Mouse (Mus musculus): ENCODE measurements around the gene Crmp1. TPM values are rescaled to one million over a fixed set of nuclear protein-coding genes. Genes with fewer than 3 reads are reported as not detected.

Gene Crmp1
- total RNA-seq, 4 experiments from 2014 or later = 202 to 212 (median 207) TPM

DNA sequence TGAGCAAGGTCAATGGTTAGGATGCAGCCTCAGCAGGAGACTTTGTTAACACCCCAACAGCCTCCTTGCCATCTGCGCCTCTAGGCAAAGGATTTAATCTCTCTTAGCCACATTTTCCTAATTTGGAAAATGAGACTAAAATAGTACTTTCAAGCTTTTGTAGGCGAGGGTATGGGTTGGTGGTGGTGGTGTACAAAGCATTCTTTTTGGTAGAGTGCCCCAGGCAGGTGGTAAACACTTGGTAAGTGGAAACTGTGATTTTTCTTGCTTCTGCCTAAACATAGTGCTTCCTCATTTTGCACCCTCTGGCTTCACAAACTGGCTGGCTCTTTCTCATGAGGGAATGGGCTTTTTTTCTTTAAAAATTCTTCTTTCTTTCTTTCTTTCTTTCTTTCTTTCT is 3.1 kb upstream of the Crmp1 start:
- no peak for DNase-seq (ENCODE audit: low spot score in 2 of 2)

DNA sequence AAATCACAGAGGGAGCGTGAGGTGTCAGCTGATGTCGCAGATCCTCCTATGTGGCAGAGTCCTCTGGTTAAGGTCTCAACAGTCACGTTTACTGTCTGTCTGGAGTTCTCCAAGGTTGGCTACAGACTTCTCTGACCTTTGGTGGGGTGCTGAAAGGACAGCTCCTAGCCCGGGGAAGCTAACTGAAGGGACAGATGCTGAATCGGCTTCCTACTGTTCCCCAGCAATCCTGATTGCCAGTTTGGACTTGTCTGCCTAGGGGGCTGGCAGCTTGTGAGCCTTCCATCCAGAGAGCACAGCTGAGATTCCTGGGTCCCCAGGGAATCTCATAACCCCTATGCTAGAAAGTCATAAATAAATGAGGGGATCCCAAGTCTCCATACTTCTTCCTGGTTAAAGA is 1.2 kb upstream of the Crmp1 start:
- DNase-seq (ENCODE audit: low spot score in 2 of 2) = no peak

DNA sequence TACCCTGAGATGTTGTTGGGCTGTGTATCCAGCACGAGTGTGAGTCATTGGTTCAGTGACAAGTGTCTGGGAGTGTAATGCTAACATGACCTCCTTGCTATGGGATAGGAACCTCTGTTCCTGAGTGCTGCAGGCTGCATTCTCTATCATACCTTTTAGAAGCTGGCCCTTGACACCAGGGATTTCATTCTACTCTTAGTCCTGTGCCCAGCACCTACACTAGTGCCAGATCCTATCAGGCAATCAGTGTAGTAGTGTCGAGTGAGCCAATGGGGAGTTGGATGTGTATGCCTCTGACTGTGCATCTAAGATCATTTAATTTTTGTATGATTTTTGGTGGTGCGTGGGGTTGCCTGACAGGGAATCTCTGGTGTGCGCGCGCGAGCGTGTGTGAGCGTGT is 516 bp upstream of the Crmp1 start:
- no peak for DNase-seq (ENCODE audit: low spot score in 2 of 2)

DNA sequence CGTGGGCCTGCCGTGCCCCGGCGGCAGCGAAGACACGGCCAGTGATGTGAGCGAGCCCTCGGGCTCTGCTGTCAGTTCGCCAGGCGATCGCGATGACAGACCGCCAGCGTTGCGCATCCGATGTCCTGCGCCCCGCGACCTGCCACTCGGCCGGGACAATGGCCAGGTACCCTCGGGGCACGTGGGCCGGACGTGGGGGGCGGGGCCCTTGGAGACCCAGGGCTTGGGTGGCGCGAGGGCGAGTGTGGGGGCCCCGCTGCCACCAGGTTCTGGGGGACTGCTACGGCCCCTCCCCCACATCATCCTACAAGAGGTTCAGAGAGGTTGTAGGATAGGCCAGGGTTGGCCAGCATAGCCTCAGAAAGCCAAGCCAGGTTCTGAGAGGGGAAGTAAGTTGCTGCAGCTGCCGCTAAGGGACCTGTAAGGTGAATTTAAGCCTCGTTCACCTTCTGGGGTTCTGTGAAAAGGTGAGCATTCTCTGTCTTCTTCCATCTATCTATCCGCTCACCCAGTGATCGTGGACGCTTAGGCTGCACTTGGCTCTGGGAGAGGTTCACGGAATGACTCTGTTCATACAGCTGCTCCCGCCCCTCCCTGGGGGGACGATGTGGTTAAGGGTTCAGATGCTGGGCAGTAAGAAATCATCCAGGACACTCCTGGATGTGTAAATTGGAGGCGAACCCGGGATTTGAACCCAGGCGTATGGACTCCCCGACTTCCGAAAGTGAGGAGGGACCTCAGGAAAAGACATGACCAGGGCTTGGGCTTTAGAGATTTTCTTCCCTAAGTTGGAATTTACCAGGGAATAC is 824 bp downstream of the Crmp1 start:
- no peak for DNase-seq (ENCODE audit: low spot score in 2 of 2)

DNA sequence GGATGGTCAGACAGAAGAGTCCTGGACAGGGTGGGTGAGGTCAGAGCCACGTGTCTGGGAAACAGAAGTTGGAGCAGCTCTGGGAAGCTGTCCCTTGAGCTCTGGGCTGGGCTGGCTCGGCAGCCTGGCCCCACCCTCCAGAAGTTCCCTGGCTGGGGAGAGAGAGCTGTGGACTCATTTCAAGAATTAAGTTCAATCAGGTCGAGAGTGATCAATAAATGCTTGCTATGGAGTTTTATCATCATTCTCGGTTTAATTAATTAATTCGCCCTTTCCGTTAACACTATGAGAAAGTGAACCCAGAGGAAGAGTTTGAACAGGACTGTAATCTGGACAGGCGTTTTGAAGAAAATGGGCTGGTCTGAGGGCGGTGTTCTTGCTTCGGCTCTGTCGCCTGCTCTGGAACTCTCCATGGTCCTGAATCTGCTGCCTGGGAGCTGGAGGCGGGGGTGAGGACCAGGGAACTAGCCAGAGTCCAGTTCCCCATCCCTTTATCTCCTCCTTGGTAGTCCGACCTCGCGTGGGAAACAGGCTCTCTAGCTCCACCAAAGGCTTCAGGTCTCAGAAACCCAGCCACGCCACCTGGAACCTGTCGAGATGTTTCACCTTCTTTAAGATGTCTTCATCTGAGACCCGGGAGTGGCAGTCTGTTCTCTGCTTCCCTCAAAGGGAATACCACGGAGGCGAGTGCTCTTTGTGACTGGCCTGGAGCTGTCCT is 1.6 kb downstream of the Crmp1 start:
- no peak for DNase-seq (ENCODE audit: low spot score in 2 of 2)

DNA sequence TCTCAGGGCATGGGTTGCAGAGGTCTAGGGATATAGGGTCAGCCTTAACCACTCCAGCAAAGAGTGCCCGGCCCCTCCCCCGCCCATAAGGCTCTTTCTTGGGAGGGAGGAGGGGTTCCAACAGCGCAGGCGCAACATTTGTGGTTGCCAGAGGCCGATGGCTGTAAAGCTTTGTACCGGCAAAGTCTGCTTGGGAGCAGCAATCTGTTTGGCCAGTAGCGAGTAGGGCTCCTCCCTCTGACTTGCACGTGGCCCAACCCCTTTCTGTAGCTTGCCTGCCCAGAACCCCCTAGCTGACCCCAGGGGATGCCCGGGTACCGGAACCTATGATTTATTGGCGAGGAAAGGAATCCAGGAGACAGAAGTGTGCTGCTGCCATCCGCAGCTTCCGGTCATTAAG is 2.4 kb downstream of the Crmp1 start:
- peak; percentile 71 for DNase-seq (ENCODE audit: low spot score in 2 of 2)

DNA sequence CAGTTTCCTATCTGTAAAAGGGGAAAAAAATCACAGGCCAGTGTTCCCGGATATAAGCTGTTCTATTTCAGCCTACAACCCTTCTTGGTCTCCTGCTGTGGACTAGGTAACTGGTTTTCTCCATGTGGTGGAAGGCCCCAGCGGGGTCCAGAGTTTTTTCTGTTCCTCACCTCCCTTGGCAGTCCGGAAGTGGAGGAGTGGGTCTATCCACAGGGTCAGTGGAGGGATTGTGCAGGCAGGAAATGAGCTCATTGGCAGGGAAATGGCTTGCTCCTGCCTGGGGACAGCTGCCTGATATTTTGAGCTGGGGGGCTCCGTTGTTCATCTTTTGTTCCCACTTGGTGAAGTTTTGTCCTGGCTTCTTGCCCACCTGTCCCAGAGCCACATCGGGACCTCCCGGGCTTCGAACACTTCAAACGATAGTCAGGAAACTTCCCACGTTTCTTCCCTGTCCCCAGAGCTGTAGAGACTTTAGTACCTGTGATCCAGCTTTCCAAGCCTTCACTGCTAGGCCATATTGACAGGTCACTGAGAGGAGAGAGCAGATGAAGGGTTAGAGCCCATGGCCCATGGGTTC is 3.0 kb downstream of the Crmp1 start:
- DNase-seq (ENCODE audit: low spot score in 2 of 2) = no peak

DNA sequence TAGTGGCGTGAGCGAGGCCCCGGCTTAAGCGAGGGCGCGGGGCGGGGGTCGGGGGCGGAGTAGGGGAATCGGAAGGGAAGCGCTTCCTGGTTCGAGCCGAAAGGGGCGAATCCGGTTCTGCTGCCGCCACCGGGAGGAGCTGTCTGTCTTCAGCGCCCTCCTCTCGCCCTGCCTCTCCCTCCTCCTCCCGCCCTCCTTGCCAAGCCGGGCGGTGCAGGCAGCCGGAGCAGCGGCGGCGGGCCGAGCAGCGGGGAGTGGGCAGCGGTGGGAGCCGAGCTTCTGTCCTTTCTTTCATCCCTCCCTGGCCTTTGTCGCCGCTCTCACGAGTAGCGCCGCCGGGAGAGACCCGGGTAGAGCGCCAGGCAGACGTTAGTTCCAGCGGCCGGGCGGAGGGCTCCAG is 3.9 kb downstream of the Crmp1 start:
- peak in 1 of 2 experiments; percentile 70 for DNase-seq (ENCODE audit: low spot score in 2 of 2)

DNA sequence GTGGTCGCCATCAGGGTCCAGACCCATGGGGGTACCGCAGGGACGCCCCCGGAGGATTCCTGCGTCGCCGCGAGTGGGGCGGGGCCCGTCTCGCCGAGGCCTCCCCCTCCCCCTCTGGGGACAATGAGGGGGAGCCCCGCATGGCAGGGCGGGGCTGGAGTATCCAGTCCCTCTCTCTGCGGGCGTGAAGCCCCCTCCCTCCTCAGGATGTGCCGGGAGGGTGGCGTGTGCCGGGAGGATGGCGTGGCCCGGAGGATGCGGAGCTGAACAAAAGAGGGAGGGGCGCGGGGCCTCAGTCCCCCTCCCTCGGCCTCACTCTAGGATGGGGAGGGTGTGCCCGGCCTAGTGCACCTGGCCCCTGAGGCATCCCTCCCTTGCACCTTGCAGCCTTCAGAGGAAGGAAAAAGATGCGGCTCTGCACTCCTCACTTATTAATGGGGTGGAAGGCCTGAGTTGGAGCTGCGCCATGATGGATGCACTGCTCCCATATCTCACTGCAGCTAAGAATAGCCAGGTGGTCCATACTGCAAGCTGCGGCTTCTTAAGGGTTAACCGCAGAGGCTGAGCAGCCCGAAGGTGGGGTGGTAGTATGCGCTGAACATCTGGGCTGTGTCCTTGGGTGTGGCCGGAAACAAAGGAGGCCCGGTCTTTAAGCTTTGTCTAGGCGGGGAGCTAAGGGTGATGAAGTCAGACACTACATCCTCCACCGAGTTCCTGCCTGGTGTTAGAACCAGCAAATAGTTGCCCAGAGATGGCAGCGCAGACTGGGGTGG is 4.6 kb downstream of the Crmp1 start:
- DNase-seq (ENCODE audit: low spot score in 2 of 2) = no peak

DNA sequence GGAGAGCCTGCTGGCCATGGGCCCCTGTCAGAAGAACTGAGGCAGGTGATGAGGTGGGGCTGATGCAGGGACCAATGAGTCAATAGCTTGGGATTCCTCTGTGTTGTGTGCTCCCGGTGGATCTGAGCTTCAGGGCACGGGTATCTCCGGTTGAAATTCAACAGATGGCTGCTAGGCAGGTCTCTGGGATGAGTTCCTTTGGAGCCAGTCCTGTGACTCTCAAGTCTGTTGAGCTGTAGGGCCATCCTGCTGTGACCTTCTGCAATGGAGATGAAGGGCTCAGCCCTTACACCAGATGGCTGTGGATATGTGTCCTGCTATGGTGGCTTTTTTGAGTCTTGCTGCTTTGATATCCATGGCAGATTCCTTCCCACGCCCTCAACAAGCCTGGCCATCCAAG is 5.7 kb downstream of the Crmp1 start:
- DNase-seq (ENCODE audit: low spot score in 2 of 2) = no peak

DNA sequence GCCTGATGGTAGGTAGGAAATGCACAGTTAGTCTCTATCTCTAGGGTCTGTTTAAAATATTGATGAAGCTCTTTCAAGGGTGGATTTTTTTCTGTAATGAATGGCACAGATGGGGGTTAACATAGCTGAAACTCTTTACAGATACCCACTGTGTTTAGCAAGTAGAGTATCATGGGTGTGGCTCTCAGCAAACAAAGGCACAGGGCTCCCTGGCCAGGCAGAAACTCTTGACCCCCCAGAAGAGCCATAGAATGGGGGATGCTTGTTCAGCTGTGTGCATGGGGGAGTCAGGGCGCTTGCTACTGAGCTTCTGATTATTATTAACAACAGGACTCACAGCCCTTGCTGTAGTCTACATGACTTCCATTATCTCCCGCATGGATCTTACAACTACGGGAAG is 7.1 kb downstream of the Crmp1 start:
- DNase-seq (ENCODE audit: low spot score in 2 of 2) = no peak

DNA sequence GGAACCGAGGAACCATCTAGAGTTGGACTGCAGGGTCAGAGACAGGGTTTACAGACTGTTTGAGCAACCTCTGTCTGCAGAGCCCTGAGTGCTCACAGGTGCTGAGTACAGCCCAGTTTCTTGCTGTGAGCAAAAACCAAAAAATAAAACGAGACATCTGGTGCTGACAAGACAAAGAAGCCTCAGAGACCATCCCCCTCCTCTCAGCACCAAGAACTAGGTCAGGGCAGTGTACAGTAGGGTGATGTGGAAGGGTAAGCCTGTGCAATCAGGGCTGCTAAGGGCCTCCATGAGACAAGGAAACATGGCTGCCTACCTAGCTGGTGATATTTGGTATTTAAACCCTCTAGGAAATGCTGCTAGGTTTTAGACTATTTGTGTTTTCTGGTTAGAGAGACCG is 9.9 kb downstream of the Crmp1 start:
- DNase-seq (ENCODE audit: low spot score in 2 of 2) = no peak

DNA sequence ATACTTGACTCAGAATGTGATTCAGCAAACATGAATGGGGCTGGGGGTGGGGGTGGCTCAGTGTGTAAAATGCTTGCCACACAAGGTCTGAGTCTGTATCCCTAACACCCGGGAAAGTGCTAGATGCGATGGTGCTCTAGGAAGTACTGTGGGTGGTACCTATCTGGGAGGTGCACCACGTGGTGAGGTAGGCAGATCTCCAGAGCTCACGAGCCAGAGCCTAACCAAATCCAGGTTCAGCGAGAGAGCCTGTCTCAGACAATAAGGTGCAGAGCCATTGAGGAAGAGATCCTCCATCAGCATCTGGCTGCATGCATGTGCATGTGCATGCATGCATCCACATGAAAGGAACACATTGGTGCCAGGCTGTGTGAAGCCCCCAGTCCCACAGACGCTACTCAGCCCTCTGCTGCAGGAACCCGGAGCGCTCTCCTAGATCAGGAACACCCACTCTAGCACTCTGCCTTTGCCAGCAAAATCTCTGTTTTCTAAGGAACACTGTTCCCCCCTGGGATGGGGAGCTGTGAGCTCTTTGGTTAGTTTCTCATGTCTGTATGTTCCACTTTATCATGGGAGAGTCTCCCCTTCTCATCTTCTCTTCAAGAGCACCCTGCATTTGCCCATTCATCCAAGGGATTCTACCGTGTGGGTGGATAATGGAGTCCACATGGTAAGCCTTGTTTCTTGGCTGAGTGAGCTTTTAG is 10.5 kb downstream of the Crmp1 start:
- no peak for DNase-seq (ENCODE audit: low spot score in 2 of 2)

DNA sequence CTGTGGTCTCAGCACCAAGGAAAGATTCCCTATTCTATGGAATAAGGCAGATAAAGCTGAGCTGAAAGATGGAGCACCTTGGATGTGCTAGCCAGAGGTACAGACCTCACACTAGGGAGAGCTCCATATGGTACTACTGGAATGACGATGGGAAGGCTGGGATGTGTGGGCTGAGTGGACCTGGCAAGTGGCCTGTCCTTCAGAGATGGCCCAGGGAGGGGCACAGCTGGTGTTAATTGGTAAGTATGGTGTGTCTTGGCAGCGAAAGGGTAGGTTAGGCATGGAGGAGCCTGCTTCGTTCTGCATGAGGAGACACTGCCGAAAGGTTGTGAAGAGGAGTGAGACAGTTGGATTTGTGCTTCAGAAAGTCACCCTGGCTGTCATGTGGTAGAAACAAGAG is 12.8 kb downstream of the Crmp1 start:
- no peak for DNase-seq (ENCODE audit: low spot score in 2 of 2)

DNA sequence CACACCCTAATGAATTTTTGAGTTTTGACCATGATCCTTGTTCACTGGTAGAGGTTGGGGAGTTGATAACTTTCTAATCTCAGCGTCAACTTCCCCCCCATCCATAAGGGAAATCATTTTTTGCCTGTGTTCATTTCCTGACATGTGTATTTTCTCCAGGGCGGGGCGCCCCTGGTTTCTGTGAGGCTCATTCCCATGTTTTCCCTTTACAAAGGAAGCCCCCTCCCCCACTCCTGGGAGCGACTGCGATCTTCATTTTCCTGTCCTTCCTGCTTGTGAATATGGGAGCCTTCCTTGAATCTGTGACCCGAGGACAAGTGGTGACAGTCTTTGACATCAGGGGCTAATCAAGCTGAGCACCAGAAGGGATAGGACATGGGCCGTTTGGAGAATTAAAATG is 15.1 kb downstream of the Crmp1 start:
- no peak for DNase-seq (ENCODE audit: low spot score in 2 of 2)

DNA sequence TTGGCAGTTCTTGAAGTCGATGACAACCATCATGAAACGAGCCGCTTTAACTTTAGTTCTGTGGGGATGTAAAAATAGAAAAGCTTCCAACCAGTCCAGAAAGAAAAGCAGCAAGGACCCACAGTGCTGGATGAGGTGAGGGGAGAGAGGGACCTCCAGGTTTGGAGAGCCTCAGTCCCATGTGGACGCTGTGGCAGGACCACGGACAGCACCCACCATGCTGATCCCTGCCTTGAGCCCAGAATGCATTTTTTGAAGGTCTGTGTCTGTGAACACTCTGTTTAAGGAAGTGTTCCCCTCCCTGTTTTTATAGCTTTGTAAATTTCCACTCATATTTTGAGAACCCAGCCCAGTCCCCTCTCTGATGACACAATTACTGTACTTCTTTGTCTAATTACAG is 15.5 kb downstream of the Crmp1 start:
- no peak for DNase-seq (ENCODE audit: low spot score in 2 of 2)

DNA sequence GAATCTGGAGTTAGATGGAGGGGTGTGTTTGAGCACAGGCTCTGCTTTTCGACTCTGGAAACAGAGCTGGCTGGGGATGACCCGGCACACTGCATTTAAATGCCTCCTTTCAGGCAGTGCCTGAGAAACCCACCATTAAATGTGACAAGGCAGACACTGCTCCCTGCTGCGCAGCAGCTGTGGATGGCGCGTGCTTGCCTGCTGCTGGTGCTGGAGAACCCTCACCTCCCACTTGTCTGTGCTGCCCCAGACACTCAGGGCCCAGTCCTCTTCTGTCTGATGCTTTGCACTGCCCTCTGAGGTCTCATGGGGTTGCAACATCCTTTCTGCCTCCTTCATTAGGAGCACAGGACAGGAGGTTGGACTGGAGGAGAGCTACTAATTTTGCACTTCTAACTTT is 20.0 kb downstream of the Crmp1 start:
- no peak for DNase-seq (ENCODE audit: low spot score in 2 of 2)

DNA sequence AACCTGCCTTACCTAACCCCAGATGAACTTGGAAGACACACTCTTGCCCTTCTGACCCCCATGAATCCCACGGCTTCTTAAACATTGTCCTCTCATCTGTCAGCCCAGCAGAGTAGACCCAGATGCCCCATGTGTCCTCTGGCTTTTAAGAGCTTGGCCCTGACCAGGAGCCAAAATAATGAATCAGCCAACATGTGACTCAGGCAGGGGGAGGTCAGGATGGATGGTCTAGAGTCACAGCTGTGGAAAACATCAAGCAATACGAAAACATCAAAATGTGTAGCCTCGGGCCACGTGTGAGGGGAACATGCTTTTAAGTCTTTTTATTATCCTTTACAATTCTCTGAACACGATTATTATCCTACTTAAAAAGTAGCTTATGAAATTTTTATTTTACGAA is 22.1 kb downstream of the Crmp1 start:
- no peak for DNase-seq (ENCODE audit: low spot score in 2 of 2)

DNA sequence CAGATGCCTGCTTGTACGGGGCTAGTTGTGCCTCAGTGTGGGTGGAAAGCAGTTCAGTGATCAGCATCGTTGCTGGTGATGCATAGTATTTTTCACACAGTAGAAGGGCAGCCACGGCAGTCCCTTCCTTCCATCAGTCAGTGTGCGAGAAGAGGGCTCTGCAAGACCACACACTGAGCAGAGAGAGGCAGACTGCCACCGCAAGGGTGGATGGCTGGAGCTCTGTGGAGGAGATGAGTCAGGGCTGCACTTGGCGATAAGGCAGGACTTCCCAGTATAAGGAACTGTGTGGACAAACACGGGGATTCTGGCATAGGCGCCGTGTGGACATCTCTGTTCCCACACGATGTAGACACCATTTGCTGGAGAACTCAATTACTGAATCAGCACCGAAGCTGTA is 39.3 kb downstream of the Crmp1 start:
- no peak for DNase-seq (ENCODE audit: low spot score in 2 of 2)

DNA sequence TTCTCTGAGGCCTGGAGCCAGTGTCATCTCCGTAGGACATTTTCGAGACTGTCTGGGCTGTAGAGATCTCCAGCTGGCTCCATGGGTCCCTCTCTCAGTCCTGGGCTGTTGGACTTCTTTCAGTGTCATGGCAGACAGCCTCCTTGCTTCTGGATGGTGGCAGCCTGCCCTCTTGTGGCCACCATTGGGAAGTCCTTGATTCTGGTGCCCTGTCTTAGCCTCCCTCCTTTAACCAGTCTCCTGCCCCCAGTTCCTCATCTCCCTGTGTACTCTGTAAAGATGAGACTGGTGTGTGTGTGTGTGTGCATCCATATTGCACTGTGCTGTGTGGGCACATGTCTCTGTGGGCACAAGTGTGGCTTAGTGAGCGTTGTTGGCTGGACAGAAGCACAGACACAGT is 46.6 kb downstream of the Crmp1 start:
- peak in 1 of 2 experiments; percentile 65 for DNase-seq (ENCODE audit: low spot score in 2 of 2)

DNA sequence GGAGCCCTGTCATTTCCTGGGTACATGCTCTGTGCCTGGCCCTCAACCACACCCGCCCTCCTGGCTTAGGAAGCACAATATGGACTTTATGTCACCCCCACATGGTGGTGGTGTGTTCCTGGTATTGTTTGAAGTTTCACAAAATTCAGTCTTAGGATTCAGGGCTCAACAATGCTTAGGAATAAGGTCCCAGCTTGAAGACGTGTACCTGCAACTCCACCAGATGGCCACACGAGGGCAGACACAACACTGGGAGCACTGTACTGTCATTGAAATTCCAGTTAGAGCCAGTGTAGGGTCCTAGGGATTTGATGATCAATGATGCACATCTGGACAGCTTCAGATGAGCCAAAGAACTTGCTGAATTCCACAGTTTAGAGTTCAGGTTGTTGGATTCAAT is 47.5 kb downstream of the Crmp1 start:
- DNase-seq (ENCODE audit: low spot score in 2 of 2) = peak in 1 of 2 experiments; percentile 61
